Mouse (Mus musculus): Measurements from ENCODE around the gene Kcns1. TPM values are rescaled to one million over a fixed set of nuclear protein-coding genes. Genes with fewer than 3 reads are reported as not detected.

Gene Kcns1
- polyA plus RNA-seq, 1 experiment from 2014 or later: 0.28 TPM

Other genes starting within 250 kb of the Kcns1 start
- gene Ywhab, start 176.2 kb downstream of the Kcns1 start, polyA plus RNA-seq (2015; fragmentation: Nextera tagmentation; extraction: Ambion mirVana): 288 and 295 TPM in 2 replicates
- 1.3 and 1.5 TPM in 2 replicates for gene Pabpc1l, start 145.7 kb downstream of the Kcns1 start, polyA plus RNA-seq (2015; fragmentation: Nextera tagmentation; extraction: Ambion mirVana)
- gene Stk4, start 100.8 kb downstream of the Kcns1 start, polyA plus RNA-seq (2015; fragmentation: Nextera tagmentation; extraction: Ambion mirVana): 16.4 and 17.9 TPM in 2 replicates
- 50.4 and 53.4 TPM in 2 replicates for gene Tomm34, start 99.9 kb downstream of the Kcns1 start, polyA plus RNA-seq (2015; fragmentation: Nextera tagmentation; extraction: Ambion mirVana)
- 0.70 and 2.6 TPM in 2 replicates for gene Wfdc5, start 11.6 kb upstream of the Kcns1 start, polyA plus RNA-seq (2015; fragmentation: Nextera tagmentation; extraction: Ambion mirVana)
- gene Wfdc12, start 19.5 kb upstream of the Kcns1 start, polyA plus RNA-seq (2015; fragmentation: Nextera tagmentation; extraction: Ambion mirVana): not detected in 2 replicates
- not detected in 2 replicates for gene Wfdc15a, start 29.0 kb upstream of the Kcns1 start, polyA plus RNA-seq (2015; fragmentation: Nextera tagmentation; extraction: Ambion mirVana)
- 50.4 and 55.9 TPM in 2 replicates for gene Wfdc15b, start 50.5 kb upstream of the Kcns1 start, polyA plus RNA-seq (2015; fragmentation: Nextera tagmentation; extraction: Ambion mirVana)
- not detected in 2 replicates for gene Svs2, start 67.4 kb upstream of the Kcns1 start, polyA plus RNA-seq (2015; fragmentation: Nextera tagmentation; extraction: Ambion mirVana)
- not detected in 2 replicates for gene Svs3b, start 85.5 kb upstream of the Kcns1 start, polyA plus RNA-seq (2015; fragmentation: Nextera tagmentation; extraction: Ambion mirVana)
- not detected in 2 replicates for gene Svs4, start 107.3 kb upstream of the Kcns1 start, polyA plus RNA-seq (2015; fragmentation: Nextera tagmentation; extraction: Ambion mirVana)
- not detected in 2 replicates for gene Svs3a, start 118.2 kb upstream of the Kcns1 start, polyA plus RNA-seq (2015; fragmentation: Nextera tagmentation; extraction: Ambion mirVana)
- gene Svs6, start 145.6 kb upstream of the Kcns1 start, polyA plus RNA-seq (2015; fragmentation: Nextera tagmentation; extraction: Ambion mirVana): not detected in 2 replicates
- gene Svs5, start 161.6 kb upstream of the Kcns1 start, polyA plus RNA-seq (2015; fragmentation: Nextera tagmentation; extraction: Ambion mirVana): not detected in 2 replicates
- gene Slpi, start 218.0 kb upstream of the Kcns1 start, polyA plus RNA-seq (2015; fragmentation: Nextera tagmentation; extraction: Ambion mirVana): 5.2 and 12.0 TPM in 2 replicates
- gene Rbpjl, start 232.0 kb upstream of the Kcns1 start, polyA plus RNA-seq (2015; fragmentation: Nextera tagmentation; extraction: Ambion mirVana): 49.2 and 72.3 TPM in 2 replicates
- gene Matn4, start 234.0 kb upstream of the Kcns1 start, polyA plus RNA-seq (2015; fragmentation: Nextera tagmentation; extraction: Ambion mirVana): 12.4 and 14.7 TPM in 2 replicates